10 mouse cellular contexts compared by ENCODE assay signal in the genomic region with DNA sequence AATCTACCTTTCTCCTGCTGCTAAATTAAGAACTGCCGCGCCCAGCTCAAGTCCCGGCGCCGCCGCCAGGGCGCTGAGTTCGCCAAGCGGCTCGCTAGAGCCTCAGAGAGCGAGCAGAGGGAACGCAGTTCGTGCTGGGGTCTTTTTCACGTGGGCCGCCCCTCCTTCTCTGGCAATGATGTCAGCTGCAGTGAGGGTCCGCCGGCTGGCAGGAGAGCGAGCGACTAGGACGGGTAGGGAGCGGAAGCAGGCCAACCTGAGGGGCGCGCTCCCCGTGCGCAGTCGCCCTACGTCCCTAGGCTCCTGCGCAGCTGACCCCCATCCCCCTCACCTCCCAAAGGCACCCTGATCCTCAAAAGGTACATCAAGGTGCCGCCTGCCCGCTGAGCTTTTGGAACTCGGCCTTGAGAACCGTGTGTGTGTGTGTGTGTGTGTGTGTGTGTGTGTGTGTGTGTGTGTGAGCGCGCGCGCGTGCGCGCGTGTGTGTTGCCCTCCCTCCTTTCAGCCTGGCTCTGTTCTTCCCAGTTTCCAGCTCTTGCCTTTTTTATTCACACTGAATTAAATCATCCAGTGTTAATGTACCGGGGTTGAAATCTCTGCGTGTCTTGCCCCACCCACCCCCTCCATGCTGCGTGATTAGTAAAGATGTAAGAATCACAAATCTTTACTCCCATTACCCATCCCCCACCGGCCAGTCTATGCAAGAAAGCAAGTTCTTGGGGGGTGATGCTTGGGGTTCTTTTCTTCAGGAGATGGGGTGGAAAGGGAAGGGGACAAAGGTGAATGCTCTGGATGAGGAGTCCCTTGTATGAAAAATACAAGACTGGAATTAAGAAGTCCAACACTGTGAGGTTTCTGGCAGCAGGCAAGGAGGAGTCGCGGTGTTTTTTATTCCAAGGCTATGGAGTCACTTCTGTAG. TPM values are rescaled to one million over a fixed set of nuclear protein-coding genes. Genes with fewer than 3 reads are reported as not detected.
DNase-seq lines count a peak whose midpoint lies in the region; ATAC-seq lines count a peak whose summit lies in the region.
"Had no signal": no experiment of that assay in that cellular context is flagged by ENCODE, and none has a peak within 500 bp of the region (broad histone marks: within the 10 kb centered on the region; RNA-seq: fewer than 3 reads in every experiment).

No protein-coding gene starts in this region.

- H3K4me3 ChIP-seq in kidney, embryonic 14.5 days (ENCODE audit: low read length), result peak overlapping the region; percentile 43
- H3K4me3 ChIP-seq in neural tube, embryonic 12.5 days, result peak overlapping the region; percentile 42

- H3K36me3 ChIP-seq in kidney, embryonic 14.5 days (ENCODE audit: control insufficient read depth, insufficient read depth, low read length), result no peaks in the 10 kb centered on the region
- H3K36me3 ChIP-seq in neural tube, embryonic 12.5 days, result no peaks in the 10 kb centered on the region

- H3K4me2 ChIP-seq in kidney, embryonic 14.5 days (replicated peaks; ENCODE audit: low read depth, low read length), result peak overlapping the region; percentile 60
- H3K4me2 ChIP-seq in neural tube, embryonic 12.5 days (replicated peaks), result peak overlapping the region; percentile 66

- intact Hi-C loops in left cerebral cortex, postnatal 25 days (cut with DNase I), result loop anchor here (5.0 kb wide), 1 partner anchor 1869 kb away; no protein-coding TSS in a partner anchor

- DNase-seq in kidney, adult 8-10 months, result no peak
- DNase-seq in cerebellum, postnatal 10 days, result peak; percentile 68 to 80
- DNase-seq in frontal cortex, postnatal 25 days (ENCODE audit: low spot score in 2 of 2), result peak; percentile 16 to 18
- peak; percentile 30 to 43 for DNase-seq in left cerebral cortex, postnatal 25 days (ENCODE audit: low spot score in 2 of 2)
- DNase-seq in thymus, postnatal 25 days, result no peak

- no peaks in the 10 kb centered on the region for H3K9me3 ChIP-seq in kidney, embryonic 14.5 days (ENCODE audit: control insufficient read depth, low read length)
- no peaks in the 10 kb centered on the region for H3K9me3 ChIP-seq in neural tube, embryonic 12.5 days

- WGBS in kidney, embryonic 14.5 days, result 11% methylated on average over 42 of the region's 46 CpGs
- 4% methylated on average over 37 of the region's 46 CpGs for WGBS in neural tube, embryonic 12.5 days

- H3K4me1 ChIP-seq in kidney, embryonic 14.5 days (ENCODE audit: control insufficient read depth, insufficient read depth, low read length), result no peaks in the 10 kb centered on the region
- H3K4me1 ChIP-seq in neural tube, embryonic 12.5 days, result peaks cover 3% of the 10 kb centered on the region; the same call in 1 of the 2 replicates

- H3K27ac ChIP-seq in kidney, embryonic 14.5 days (ENCODE audit: low read depth, low read length), result no peak overlapping the region
- no peak overlapping the region for H3K27ac ChIP-seq in neural tube, embryonic 12.5 days

- peak overlapping the region; percentile 37; the same call in 1 of the 2 replicates for H3K9ac ChIP-seq in kidney, embryonic 14.5 days (ENCODE audit: low read depth, low read length)
- peak overlapping the region; percentile 42; the same call in 1 of the 2 replicates for H3K9ac ChIP-seq in neural tube, embryonic 12.5 days

- peak; percentile 86 for ATAC-seq in kidney, embryonic 14.5 days (ENCODE audit: low FRiP score, low TSS enrichment)
- peak; percentile 87 for ATAC-seq in neural tube, embryonic 12.5 days (ENCODE audit: low FRiP score, low read depth)
- no peak for ATAC-seq in inflammation-experienced regulatory T-cells, adult 6 months
- ATAC-seq: Patski had no signal

- H3K27me3 ChIP-seq in kidney, embryonic 14.5 days (ENCODE audit: control insufficient read depth, insufficient read depth, low read length), result peaks cover 3% of the 10 kb centered on the region; the same call in 1 of the 2 replicates
- no peaks in the 10 kb centered on the region for H3K27me3 ChIP-seq in neural tube, embryonic 12.5 days (replicated peaks)

RNA-seq across cellular contexts. Expression of a gene that starts 3.0 kb away (rescaled TPM):
- 1.8 and 2.1 TPM in 2 replicates for polyA plus RNA-seq in kidney, embryonic 14.5 days (2014; fragmentation: Nextera tagmentation; extraction: Ambion mirVana)
- total RNA-seq in left cerebral cortex, postnatal 25 days (2021), result 10 to 100 TPM; 21.5 to 26.6 TPM
- 11.1 and 11.4 TPM in 2 replicates for polyA plus RNA-seq in neural tube, embryonic 12.5 days (2016; fragmentation: Nextera tagmentation; extraction: Ambion mirVana)
- polyA plus RNA-seq in inflammation-experienced regulatory T-cells, adult 6 months (2017; shearing (Covaris generic)), result not detected

RNA-seq across cellular contexts. Expression of a gene that starts 19.8 kb away (rescaled TPM):
- polyA plus RNA-seq in kidney, embryonic 14.5 days (2014; fragmentation: Nextera tagmentation; extraction: Ambion mirVana), result not detected in 2 replicates
- not detected for total RNA-seq in left cerebral cortex, postnatal 25 days (2021)
- polyA plus RNA-seq in neural tube, embryonic 12.5 days (2016; fragmentation: Nextera tagmentation; extraction: Ambion mirVana), result not detected in 2 replicates
- polyA plus RNA-seq in inflammation-experienced regulatory T-cells, adult 6 months (2017; shearing (Covaris generic)), result not detected
- total RNA-seq: layer of hippocampus, postnatal 14 days had no signal
- polyA plus RNA-seq: Patski had no signal

Comparison
In these comparisons a context has a peak if more than half of its experiments do, and no peak if none do; other contexts are left out.
1. DNase-seq: peak in cerebellum, postnatal 10 days (2 of 2), frontal cortex, postnatal 25 days (2 of 2) and left cerebral cortex, postnatal 25 days (2 of 2); none in kidney, adult 8-10 months (0 of 2) and thymus, postnatal 25 days (single experiment).